Mouse (Mus musculus) MEL (cell line): ENCODE data around the gene Acsl3. TPM values are rescaled to one million over a fixed set of nuclear protein-coding genes. Genes with fewer than 3 reads are reported as not detected.

Source experiments
- DNase-seq: peaks from one replicate; pipeline ENCODE4 v3.0.0; 2011; ENCODE audit warnings: low read depth, low spot score
- H3K27ac ChIP-seq: 2 replicates; pipeline ENCODE4 v1.5.1; 2012; ENCODE audit warnings: low read depth, mild to moderate bottlenecking, control low read depth, low read length, moderate library complexity; ENCODE audit not compliant: control insufficient read depth
- H3K27me3 ChIP-seq, 2 experiments: fragments of 150-350 bp in 1 of 2; sonication (generic) in 1 of 2; 2 replicates each; pipeline ENCODE4 v1.6.1; 2012; ENCODE audit warnings: low read length in 2 of 2, mild to moderate bottlenecking in 2 of 2, improper control_type of control experiment in 1 of 2, moderate library complexity in 1 of 2; ENCODE audit not compliant: insufficient read depth in 2 of 2, control insufficient read depth in 1 of 2
- H3K36me3 ChIP-seq, 2 experiments: 2 replicates each; pipeline ENCODE4 v1.6.1; 2012 to 2014; ENCODE audit warnings: low read length in 2 of 2, improper control_type of control experiment in 1 of 2, inconsistent platforms in 1 of 2, mild to moderate bottlenecking in 1 of 2; ENCODE audit not compliant: insufficient read depth in 2 of 2, control insufficient read depth in 1 of 2
- H3K4me1 ChIP-seq, 2 experiments: fragments of 150-350 bp in 1 of 2; sonication (generic) in 1 of 2; 2 replicates each; pipeline ENCODE4 v1.6.1; 2012; ENCODE audit warnings: low read length in 2 of 2, improper control_type of control experiment in 1 of 2, mild to moderate bottlenecking in 1 of 2; ENCODE audit not compliant: insufficient read depth in 2 of 2, control insufficient read depth in 1 of 2
- H3K4me3 ChIP-seq, 2 experiments: fragments of 150-350 bp in 1 of 2; sonication (generic) in 1 of 2; 2 replicates each; pipeline ENCODE4 v1.5.1; 2012; ENCODE audit warnings: low read depth in 2 of 2, low read length in 2 of 2, mild to moderate bottlenecking in 2 of 2, moderate library complexity in 2 of 2, control low read depth in 1 of 2, improper control_type of control experiment in 1 of 2; ENCODE audit not compliant: control insufficient read depth in 1 of 2, insufficient read depth in 1 of 2
- H3K79me2 ChIP-seq: 2 replicates; pipeline ENCODE4 v1.6.1; 2012; ENCODE audit warnings: mild to moderate bottlenecking, low read length, moderate library complexity; ENCODE audit not compliant: control insufficient read depth, poor library complexity, insufficient read depth
- H3K9ac ChIP-seq: 2 replicates; pipeline ENCODE4 v1.6.1; 2012; ENCODE audit warnings: low read depth, mild to moderate bottlenecking, control low read depth, low read length, moderate library complexity; ENCODE audit not compliant: control insufficient read depth, poor library complexity, severe bottlenecking
- H3K9me3 ChIP-seq: fragments of 150-350 bp; sonication (generic); replicated peaks from 2 replicates; pipeline ENCODE4 v1.6.1; 2012; ENCODE audit warnings: mild to moderate bottlenecking, low read length, improper control_type of control experiment, moderate library complexity; ENCODE audit not compliant: insufficient read depth
- BHLHE40 ChIP-seq: IDR thresholded peaks from 2 replicates; pipeline ENCODE4 v1.6.1; 2012; ENCODE audit warnings: low read depth, mild to moderate bottlenecking, inconsistent platforms, low read length, improper control_type of control experiment, borderline replicate concordance
- CTCF ChIP-seq, 3 experiments: IDR thresholded peaks in 2 of 3; conservative IDR thresholded peaks in 1 of 3; 2 replicates each; pipeline ENCODE4 v1.5.1; 2011 to 2012; ENCODE audit warnings: low read length in 3 of 3, low read depth in 2 of 3, mild to moderate bottlenecking in 2 of 3, improper control_type of control experiment in 1 of 3, inconsistent platforms in 1 of 3, mixed read lengths in 1 of 3, moderate library complexity in 1 of 3; ENCODE audit not compliant: control insufficient read depth in 1 of 3, insufficient read depth in 1 of 3, poor library complexity in 1 of 3, severe bottlenecking in 1 of 3
- ELF1 ChIP-seq: IDR thresholded peaks from 2 replicates; pipeline ENCODE4 v1.6.1; 2014; ENCODE audit warnings: low read depth, mild to moderate bottlenecking, inconsistent platforms, low read length, improper control_type of control experiment, moderate library complexity
- GABPA ChIP-seq: IDR thresholded peaks from 2 replicates; pipeline ENCODE4 v1.6.1; 2012; ENCODE audit warnings: low read depth, mild to moderate bottlenecking, inconsistent platforms, low read length, improper control_type of control experiment, moderate library complexity
- GATA1 ChIP-seq: IDR thresholded peaks from 2 replicates; pipeline ENCODE4 v1.6.1; 2011; ENCODE audit warnings: low read depth, low read length, improper control_type of control experiment
- HCFC1 ChIP-seq: IDR thresholded peaks from 2 replicates; pipeline ENCODE4 v1.6.1; 2012; ENCODE audit warnings: low read depth, mild to moderate bottlenecking, inconsistent platforms, low read length, improper control_type of control experiment, moderate library complexity
- KAT2A ChIP-seq: conservative IDR thresholded peaks from 2 replicates; pipeline ENCODE4 v1.6.1; 2012; ENCODE audit warnings: low read depth, low read length, improper control_type of control experiment, inconsistent platforms
- MAZ ChIP-seq: IDR thresholded peaks from 2 replicates; pipeline ENCODE4 v1.6.1; 2012; ENCODE audit warnings: low read depth, mild to moderate bottlenecking, inconsistent platforms, low read length, improper control_type of control experiment
- MXI1 ChIP-seq: IDR thresholded peaks from 2 replicates; pipeline ENCODE4 v1.6.1; 2011; ENCODE audit warnings: mild to moderate bottlenecking, low read depth, low read length, improper control_type of control experiment
- MYC ChIP-seq: IDR thresholded peaks from 2 replicates; pipeline ENCODE4 v1.6.1; 2011; ENCODE audit warnings: low read depth, mild to moderate bottlenecking, low read length, improper control_type of control experiment, moderate library complexity
- NRF1 ChIP-seq: IDR thresholded peaks from 2 replicates; pipeline ENCODE4 v1.6.1; 2014; ENCODE audit warnings: low read depth, mild to moderate bottlenecking, inconsistent platforms, low read length, improper control_type of control experiment, moderate library complexity; ENCODE audit not compliant: poor library complexity, insufficient read depth, severe bottlenecking
- POLR2AphosphoS2 ChIP-seq: IDR thresholded peaks from 2 replicates; pipeline ENCODE4 v1.6.1; 2011; ENCODE audit warnings: low read length, improper control_type of control experiment
- POLR2AphosphoS5 ChIP-seq: IDR thresholded peaks from 2 replicates; pipeline ENCODE4 v1.6.1; 2012; ENCODE audit warnings: low read depth, borderline replicate concordance, mild to moderate bottlenecking, inconsistent platforms, low read length, moderate library complexity, mixed read lengths
- SIN3A ChIP-seq: IDR thresholded peaks from 2 replicates; pipeline ENCODE4 v1.6.1; 2012; ENCODE audit warnings: low read length, improper control_type of control experiment, inconsistent platforms
- TAL1 ChIP-seq: IDR thresholded peaks from 2 replicates; pipeline ENCODE4 v1.6.1; 2012; ENCODE audit warnings: mild to moderate bottlenecking, inconsistent platforms, low read length, moderate library complexity, mixed read lengths
- TBP ChIP-seq: IDR thresholded peaks from 2 replicates; pipeline ENCODE4 v1.8.0; 2011; ENCODE audit warnings: low read depth, low read length, improper control_type of control experiment
- TCF12 ChIP-seq: IDR thresholded peaks from 2 replicates; pipeline ENCODE4 v1.6.1; 2014; ENCODE audit warnings: low read depth, mild to moderate bottlenecking, inconsistent platforms, low read length, improper control_type of control experiment, moderate library complexity
- USF1 ChIP-seq: IDR thresholded peaks from 2 replicates; pipeline ENCODE4 v1.6.1; 2014; ENCODE audit warnings: low read depth, mild to moderate bottlenecking, inconsistent platforms, low read length, improper control_type of control experiment, moderate library complexity
- USF2 ChIP-seq, 2 experiments: IDR thresholded peaks; 2 replicates each; pipeline ENCODE4 v1.6.1; 2011 to 2012; ENCODE audit warnings: improper control_type of control experiment in 2 of 2, low read length in 2 of 2, borderline replicate concordance in 1 of 2, inconsistent platforms in 1 of 2, low read depth in 1 of 2, mild to moderate bottlenecking in 1 of 2; ENCODE audit not compliant: insufficient read depth in 1 of 2
- ZKSCAN1 ChIP-seq: IDR thresholded peaks from 2 replicates; pipeline ENCODE4 v1.6.1; 2012; ENCODE audit warnings: low read depth, mild to moderate bottlenecking, inconsistent platforms, low read length, improper control_type of control experiment, moderate library complexity
- ZMIZ1 ChIP-seq: IDR thresholded peaks from 2 replicates; pipeline ENCODE4 v1.6.1; 2012; ENCODE audit warnings: low read depth, mild to moderate bottlenecking, inconsistent platforms, low read length, improper control_type of control experiment, moderate library complexity
- polyA plus RNA-seq, 2 experiments: library from polyadenylated mRNA; stranded (reverse) in 1 of 2; unstranded in 1 of 2; fragments of >175 nt in 1 of 2; fragments of >200 nt in 1 of 2; gene quantifications; 2 replicates each; pipeline versions ENCODE4 v1.2.1 to v1.2.4; 2012; ENCODE audit warnings: low replicate concordance in 2 of 2, low read depth in 1 of 2; ENCODE audit not compliant: insufficient read length in 2 of 2, insufficient read depth in 1 of 2, missing spikeins in 1 of 2
- total RNA-seq: library from RNA; depleted of rRNA; stranded (reverse); fragments of 300-350 nt; gene quantifications from 2 replicates; pipeline ENCODE4 v1.2.3, GENCODE M21; 2012

The Acsl3 gene
- total and polyA plus RNA-seq, 3 experiments: 32.9 to 38.9 TPM; not detected in 1

DNA sequence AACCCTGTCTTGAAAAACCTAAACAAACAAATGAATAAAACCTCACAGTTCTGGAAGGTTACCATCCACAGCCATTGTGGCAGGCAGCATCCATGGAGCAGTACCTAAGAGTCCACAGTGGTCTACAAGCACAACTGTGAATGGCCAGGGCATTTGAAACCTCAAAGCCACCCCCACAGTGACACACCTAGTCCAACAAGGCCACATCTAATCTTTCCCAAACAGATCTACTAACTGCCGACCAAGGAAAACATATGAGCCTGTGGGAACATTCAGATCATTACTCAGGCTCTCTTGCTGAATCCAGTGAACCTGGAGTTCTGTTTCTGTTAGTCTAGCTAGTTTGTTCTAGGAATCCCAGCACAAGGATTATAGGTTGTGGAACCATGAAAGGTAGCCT, 44.7 kb upstream of the Acsl3 start:
- H3K4me3 ChIP-seq: no peak overlapping the region
- H3K79me2 ChIP-seq: no peaks in the 10 kb centered on the region
- TF ChIP-seq NRF1 (no peak), CTCF (IDR thresholded peaks at IDR 0.05 in 2 of 3, conservative IDR thresholded peaks at IDR 0.05 in 1 of 3; ENCODE audit: control insufficient read depth in 1 of 3, insufficient read depth in 1 of 3, low read depth in 2 of 3, low read length in 3 of 3, poor library complexity in 1 of 3, severe bottlenecking in 1 of 3) (no peak), ZKSCAN1 (no peak), USF2 (IDR thresholded peaks at IDR 0.05; ENCODE audit: borderline replicate concordance in 1 of 2, insufficient read depth in 1 of 2, low read depth in 1 of 2, low read length in 2 of 2) (no peak), USF1 (no peak), MAZ (no peak), ELF1 (no peak), BHLHE40 (no peak), TBP (no peak), MYC (no peak), GATA1 (no peak), GABPA (no peak), POLR2AphosphoS2 (no peak), MXI1 (no peak), TCF12 (no peak), HCFC1 (no peak), ZMIZ1 (no peak)
- H3K9ac ChIP-seq: no peak overlapping the region
- H3K27ac ChIP-seq: no peak overlapping the region
- H3K4me1 ChIP-seq: no peaks in the 10 kb centered on the region
- no peak for DNase-seq
- H3K9me3 ChIP-seq: no peaks in the 10 kb centered on the region
- H3K27me3 ChIP-seq: no peaks in the 10 kb centered on the region
- H3K36me3 ChIP-seq: no peaks in the 10 kb centered on the region

GRCm38 (mm10) chr1:78624352-78624751, 33.3 kb upstream of the Acsl3 start:
- Histone ChIP-seq H3K79me2 (no peaks in the 10 kb centered on the region), H3K4me1 (no peaks in the 10 kb centered on the region), H3K36me3 (no peaks in the 10 kb centered on the region)
- TF ChIP-seq POLR2AphosphoS5: no peak
- no peak for TF ChIP-seq BHLHE40
- no peak for TF ChIP-seq KAT2A
- no peak for TF ChIP-seq TAL1
- TF ChIP-seq SIN3A: no peak
- TF ChIP-seq, all 39 proteins: peak for 0
- no peaks in the 10 kb centered on the region for H3K27me3 ChIP-seq
- H3K4me3 ChIP-seq: no peak overlapping the region
- H3K9ac ChIP-seq: no peak overlapping the region
- H3K9me3 ChIP-seq: no peaks in the 10 kb centered on the region
- no peak for DNase-seq
- H3K27ac ChIP-seq: no peak overlapping the region
